Mouse (Mus musculus): ENCODE results near the gene Trim63.
"Not testable (repeated sequence)": the region's sequence is repeated elsewhere in the genome, so short reads cannot be mapped to it uniquely, and the experiment has no call there.

Trim63 gene

DNA sequence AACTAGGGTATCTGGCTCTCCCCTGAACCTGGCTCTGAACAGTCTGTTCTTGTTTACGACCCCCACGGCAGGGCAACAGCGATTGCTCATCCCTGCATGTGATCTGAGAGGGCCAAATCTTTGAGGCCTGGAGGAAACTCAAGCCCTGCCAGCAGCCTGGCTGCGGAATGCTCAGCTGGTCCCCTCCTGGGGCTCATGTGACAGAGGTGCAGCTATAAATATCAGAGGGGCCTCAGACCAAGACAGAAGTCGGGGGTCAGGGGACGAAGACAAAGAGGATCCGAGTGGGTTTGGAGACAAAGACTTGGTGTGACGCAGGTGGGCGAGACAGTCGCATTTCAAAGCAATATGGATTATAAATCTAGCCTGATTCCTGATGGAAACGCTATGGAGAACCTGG lies at the start of gene Trim63:
Trim63 (plus strand) TSS at position 245 of the 400 bp plus-strand sequence.
- DNase-seq (ENCODE audit: inconsistent age in 2 of 2, low spot score in 1 of 2): no peak

DNA sequence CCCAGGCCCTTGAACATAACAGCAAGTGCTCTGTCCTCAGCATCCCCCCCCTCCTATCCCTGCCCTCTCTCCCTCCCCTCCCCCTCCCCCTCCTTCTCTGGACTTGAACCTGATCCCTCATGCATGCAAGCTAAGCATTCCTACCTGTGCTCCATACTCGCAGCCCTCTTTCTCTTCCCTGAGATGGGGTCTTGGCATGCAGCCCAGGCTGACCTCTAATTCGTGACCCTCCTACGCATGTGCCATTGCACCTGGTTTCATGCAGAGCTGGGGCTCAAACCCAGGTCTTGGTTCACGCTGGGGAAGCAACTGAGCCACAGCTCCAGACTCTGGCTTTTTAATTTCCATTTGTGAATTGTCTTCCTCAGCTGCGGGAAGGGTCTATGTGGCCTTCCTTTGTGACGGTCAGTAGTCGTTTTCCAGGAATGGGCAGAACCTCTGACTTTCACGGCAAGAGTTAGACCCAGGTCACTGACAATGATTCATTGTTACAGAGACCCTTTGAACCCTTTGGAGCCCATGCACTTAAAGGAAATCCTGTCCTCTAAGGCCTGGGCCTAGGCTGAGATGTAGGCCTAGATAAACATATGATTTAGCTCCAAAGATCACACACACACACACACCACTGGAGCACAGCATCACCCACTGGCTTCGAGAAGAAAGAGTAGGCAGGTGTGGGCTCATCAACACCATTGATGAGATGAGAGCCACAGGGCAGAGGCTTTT lies 48.9 kb upstream of the Trim63 start:
- peak in 1 of 2 experiments; percentile 46 for DNase-seq (ENCODE audit: inconsistent age in 2 of 2, low spot score in 1 of 2)

DNA sequence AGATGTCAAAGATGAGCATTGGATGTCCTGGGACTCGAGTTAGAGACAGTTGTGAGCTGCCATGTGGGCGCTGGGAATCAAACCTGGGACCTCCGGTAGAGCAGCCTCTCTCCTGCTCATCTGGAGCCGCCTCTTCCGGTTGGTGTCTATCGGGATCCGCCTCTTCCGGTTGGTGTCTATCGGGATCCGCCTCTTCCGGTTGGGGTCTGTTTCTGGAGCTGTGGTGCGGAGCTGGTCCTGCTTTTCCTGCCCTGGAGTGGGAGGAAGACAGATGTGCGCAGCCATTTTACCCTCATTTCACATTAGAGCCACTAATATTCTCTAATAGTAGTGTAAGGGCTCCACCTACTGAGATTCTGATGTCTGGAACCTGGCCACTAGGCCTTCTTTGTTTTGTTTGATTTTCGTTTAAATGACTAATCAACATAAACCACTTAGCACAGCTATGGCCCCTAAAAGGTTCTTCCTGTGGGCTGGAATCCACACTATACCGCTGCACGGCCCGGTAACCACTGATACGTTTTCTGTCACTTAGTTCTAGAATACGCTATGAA lies 46.7 kb upstream of the Trim63 start:
- DNase-seq (ENCODE audit: inconsistent age in 2 of 2, low spot score in 1 of 2): no peak

DNA sequence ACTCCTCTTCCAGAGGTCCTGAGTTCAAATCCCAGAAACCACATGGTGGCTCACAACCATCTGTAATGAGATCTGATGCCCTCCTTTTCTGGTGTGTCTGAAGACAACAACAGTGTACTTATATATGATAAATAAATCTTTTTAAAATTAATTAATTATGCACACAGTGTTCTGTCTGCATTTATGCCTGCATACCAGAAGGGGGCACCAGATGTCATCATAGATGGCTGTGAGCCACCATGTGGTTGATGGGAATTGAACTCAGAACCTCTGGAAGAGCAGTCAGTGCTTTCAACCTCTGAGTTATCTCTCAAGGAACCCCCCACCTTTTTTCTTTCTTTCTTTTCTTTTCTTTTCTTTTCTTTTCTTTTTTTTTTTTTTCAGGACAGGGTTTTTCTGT lies 45.3 kb upstream of the Trim63 start:
- not testable (repeated sequence) for DNase-seq (ENCODE audit: inconsistent age in 2 of 2, low spot score in 1 of 2)

DNA sequence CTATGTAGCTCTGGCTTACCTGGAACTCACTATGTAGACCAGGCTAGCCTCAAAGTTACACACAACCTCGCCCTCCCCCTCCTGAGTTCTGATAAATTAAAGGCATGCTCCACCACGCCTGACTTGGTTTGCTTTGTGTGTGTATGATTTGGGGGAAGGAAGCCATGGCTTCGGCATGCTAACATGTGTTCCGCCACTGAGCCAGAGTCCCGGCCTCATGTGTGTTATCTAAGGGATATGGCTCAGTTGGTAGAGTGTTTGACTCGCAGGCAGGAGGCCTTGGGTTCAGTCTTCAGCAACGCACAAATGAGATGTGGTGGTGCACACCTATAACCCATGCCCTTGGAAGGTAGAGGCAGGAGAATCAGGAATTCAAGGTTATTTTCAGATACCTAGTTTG lies 42.9 kb upstream of the Trim63 start:
- DNase-seq (ENCODE audit: inconsistent age in 2 of 2, low spot score in 1 of 2): no peak

DNA sequence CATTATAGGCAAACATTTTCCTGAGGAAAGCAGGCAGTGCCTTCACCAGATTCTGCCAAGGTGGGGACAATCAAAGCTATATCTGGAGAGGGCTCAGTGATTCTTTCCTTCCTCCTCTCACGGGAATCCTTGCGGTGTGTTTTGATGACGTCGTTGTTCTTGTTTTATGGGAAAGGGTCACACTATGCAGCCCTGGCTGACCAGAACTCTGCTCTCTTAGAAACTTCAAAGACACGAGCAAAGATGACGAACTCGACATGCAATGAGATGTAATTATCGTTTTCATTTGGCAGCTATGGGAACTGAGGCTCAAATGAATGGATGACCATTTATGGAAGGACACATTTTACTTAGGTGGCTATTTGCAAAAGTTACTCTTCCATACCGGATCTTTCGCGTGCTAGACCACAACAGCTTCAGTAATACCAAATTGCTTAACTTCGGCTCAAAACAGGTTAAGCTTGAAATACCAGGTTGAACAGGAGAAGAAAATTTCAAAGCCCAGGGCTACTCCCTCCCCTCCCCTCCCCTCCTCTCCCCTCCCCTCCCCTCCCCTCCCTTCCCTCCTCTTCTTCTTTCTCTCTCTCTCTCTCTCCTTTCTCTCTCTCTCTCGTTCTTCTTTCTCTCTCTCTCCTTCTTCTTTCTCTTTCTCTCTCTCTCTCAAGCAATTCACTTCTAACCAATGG lies 42.0 kb upstream of the Trim63 start:
- DNase-seq (ENCODE audit: inconsistent age in 2 of 2, low spot score in 1 of 2): peak in 1 of 2 experiments; percentile 45

DNA sequence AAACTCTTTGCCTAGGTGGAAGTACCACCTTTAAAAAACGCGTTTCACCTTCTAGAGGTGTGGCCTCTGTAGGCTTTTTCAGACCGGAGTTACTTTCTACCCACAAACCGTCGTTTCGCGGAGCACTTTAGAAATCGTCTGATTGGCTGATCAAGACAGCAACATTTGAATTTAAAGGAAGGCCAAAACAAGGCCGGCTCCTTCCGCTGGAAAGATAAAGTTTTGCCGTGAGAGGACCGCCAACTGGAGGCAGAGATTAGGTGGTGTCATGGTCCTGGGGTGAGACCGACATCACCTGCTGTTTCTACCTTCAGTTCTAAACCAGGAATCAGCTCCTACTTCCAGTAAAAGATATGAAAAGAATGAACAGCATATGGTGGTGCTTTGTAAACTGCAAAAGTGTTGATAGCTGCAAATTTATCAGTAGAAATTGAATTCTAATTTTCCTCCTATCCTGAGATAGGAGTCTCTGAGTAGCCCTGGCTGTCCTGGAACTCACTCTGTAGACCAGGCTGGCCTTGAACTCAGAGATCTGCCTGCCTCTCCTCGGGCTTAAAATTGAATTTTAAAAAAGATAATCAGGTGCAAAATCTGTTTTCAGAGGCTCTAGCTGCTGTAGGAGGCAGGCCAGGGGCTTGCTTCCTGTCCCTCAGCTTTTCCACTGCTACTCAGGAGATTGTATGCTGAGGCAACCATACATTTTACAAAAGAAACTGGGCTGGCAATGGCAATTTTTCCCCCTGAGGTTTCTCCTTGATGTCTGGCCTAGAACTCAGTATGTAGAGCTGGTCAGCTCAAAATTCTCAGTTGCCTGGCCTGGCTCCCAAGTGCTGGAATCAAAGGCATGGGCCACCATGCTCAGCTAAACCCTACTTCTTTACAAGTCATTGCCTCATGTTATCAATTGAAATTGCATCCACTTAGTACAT lies 41.2 kb upstream of the Trim63 start:
- peak; percentile 38 to 74 for DNase-seq (ENCODE audit: inconsistent age in 2 of 2, low spot score in 1 of 2)

DNA sequence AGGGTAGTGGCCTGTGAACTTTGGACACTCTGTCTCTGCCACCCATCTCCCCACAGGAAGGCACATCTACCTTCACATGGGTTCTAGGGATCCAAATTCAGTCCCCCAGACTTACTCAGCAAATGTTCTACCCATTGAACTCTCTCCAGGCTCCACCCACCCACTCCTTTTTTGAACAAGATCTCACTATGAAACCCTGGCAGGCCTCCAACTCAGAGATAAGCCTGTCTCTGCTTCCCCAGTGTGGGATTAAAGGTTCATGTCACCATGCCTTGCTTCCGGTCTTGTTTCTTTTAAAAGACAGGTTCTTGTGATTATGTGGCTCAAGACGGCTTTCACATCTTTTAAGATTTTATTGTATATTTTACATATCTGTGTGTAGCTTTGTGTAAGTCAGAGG lies 30.0 kb upstream of the Trim63 start:
- DNase-seq (ENCODE audit: inconsistent age in 2 of 2, low spot score in 1 of 2): no peak

DNA sequence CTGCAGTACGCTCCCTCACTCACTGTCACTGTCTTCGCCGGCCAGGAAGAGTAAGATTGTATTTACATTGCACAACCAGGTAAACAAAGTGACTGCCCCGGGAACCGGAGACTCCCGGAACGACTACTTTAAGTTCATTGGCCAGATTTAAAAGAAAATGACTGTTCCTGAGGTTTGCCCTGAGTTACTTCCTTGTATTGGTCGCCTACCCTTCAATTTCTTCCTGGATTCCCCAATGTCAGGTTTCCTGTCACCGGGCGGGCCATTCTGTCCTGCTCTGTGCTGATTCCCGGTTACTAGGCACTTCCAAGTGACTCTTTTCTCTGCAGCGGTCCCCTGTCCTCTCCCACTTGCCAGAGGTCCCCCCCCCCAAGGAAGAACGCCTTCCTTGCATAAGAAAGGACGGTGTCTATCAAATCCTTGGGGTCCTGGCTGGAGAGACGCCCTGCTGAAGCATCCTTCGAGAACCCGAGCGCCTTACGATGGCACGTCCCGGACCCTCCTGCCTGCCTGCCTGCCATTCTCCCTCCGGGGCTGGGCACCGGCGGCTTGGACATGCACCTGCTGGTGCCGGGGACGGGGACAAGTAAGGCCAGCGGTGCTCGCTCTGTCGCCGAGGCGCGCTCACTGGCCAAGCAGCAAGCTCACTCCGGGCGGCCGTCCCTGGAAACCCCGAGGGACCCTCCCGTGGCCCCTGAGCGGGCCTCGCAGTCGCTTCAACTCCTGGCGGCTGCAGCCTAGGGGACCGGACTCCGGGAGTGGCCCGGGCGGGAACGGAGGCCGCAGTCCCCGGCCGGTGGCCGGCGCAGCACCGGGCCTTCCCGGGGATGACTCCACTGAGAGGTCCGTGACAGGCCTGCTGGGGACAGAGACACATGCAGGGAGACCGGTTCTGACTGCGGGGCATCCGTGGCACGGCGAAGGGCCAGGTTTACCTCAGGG lies 28.4 kb upstream of the Trim63 start:
- DNase-seq (ENCODE audit: inconsistent age in 2 of 2, low spot score in 1 of 2): no peak

DNA sequence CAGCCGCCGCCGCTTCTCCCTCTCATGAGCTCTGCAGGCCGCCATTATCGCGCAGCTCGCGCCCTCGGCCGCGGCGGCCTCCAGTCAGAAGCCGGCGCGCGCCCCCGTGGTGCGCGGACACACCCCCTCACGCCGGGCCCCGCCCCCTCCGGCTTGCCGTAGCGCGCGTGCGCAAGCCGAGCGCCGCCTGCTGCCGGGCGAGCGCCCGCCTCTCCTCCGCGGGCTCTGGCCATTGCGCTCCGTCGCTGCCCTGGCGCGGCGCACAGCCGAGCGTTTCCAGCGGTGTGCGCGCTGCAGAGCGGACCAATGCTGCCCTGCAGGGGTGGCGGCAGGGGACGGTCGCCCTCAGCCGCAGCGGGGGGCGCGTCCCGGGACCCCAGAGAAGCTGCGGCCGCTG lies 27.8 kb upstream of the Trim63 start:
- peak; percentile 98 to 99 for DNase-seq (ENCODE audit: inconsistent age in 2 of 2, low spot score in 1 of 2)

DNA sequence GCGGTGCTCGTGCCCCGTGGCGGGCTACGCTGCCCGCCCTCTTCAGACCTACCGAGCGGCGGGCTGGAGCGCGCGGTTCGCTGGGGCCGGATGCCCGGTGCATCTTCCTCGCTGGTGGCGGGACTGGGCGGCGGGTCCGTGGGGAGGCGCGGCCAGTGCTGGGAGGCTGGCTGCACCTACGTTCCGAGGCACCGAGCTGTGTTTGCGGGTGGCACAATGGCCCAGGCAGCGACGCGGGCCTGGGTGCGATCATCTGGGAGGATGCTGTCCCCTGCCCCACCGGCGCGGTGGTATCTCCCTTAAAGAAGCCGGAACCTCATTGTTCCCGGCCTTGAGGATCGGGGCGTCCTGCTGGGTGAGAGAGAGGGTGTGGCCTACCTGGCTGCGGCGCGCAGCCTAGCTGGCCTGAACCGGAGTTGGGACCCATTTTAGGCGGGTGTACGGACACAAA lies 27.3 kb upstream of the Trim63 start, which contains the start of gene Pdik1l:
Pdik1l (minus strand) TSS at position 321 of the 451 bp plus-strand sequence.
- DNase-seq (ENCODE audit: inconsistent age in 2 of 2, low spot score in 1 of 2): peak; percentile 82 to 93

DNA sequence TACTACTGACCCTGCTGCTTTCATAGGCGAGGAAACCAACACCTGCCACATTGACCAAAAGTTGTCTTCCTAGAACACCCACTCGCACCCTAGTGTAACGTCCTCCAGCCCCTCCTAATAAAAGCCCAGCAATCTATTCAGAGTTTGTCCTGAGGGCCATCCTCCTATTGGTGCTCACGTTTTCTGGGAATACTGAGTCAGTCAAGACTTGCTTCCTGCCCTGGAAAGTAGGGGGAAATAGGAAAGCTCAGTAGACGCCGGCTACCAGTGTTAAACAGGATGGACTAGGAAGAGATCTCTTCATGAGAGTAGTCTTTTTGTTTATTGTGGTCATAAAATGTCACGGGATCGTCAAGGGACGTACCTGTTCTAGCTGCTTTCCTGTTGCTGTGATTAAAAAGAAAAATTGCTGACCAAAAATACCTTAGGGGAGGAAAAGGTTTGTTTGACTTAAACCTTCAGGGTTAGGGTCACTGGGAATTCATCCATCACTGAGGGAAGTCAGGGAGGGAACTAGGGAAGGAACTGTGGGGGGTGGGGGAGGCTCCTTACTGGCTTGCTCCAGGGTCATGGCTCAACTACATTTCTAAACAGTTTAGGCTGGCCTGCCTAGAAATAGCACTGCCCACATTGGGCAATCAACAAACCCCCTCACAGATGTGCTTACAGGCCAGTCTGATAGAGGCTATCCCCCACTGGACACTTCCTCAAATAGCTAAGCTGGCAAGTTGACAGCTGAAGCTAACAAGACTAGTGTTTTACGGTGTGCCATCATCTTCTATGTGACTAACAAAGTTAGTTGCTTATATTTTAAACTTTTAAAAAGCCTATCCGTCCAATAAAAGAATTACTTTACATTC lies 26.3 kb upstream of the Trim63 start:
- DNase-seq (ENCODE audit: inconsistent age in 2 of 2, low spot score in 1 of 2): peak in 1 of 2 experiments; percentile 64

DNA sequence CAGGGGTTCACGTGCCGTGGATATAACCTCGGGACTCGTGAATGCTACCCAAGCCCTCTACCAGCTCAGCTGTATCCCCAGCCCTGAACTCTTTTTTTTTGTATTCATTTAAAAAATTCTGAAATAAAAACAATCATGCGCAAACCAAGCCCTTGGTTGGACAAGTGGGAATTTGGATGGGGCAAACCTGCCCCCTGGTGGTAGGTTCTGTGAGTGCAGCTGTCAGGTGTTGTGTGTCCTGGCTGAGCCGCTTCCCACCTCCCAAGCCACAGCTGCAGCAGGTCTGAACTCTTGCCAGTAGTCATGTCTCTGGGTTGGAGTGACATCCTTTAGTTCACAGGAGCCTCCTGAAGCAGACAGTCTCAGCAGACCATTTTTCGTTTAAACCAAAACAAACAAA lies 22.9 kb upstream of the Trim63 start:
- peak; percentile 62 to 89 for DNase-seq (ENCODE audit: inconsistent age in 2 of 2, low spot score in 1 of 2)

DNA sequence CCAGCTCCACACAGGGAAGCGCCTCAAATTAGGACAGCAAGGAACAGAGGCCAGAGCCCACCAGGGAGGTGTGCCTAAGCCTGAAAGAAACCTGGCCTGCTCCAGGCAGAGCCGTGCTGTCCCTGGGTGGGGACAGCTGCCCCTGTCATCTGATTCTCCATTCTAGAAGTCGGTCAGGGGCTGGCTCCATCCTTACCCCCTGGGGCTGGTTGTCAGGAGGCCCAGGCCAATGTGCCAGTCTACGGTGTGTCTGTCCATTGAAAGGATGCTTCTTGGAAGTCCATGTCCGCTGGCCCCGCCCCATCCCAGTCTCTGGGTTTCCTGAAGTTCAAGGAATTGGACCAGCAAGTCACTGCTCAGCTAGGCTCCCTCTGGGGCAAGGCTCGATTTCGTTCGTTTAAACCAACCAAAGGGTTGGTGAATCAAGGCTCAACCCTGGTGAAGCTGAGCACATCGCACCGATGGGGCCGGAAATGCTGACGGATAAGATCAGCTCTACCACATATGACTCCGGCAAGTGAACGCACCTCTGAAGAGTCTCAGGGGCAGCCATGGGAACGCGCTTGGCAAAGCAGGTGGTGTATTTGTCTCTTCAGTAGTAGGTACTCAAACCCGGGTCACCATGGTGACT lies 21.7 kb upstream of the Trim63 start:
- DNase-seq (ENCODE audit: inconsistent age in 2 of 2, low spot score in 1 of 2): no peak

DNA sequence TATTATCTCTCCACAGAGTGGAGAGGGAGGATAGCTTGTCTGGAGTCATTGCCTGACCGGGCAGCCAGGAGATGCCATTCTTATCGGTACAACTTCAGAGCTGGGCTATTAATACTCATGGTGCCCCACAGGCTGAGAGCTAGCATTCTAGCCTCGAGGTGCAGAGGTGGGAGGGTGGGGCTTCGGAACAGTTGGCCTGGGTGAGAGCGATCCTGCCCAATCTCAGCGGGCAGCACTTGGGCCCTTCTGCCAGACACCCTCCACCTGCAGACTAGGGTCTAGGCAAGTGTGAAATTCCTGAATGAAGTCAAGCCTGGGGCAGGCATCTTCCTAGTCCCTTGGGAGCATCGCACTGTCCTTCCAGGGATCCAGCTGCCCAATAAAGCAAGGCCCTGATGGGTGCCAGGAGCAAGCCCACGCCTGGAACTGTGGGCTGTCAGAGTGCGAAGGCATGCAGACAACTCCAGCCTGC lies 21.2 kb upstream of the Trim63 start:
- DNase-seq (ENCODE audit: inconsistent age in 2 of 2, low spot score in 1 of 2): no peak

DNA sequence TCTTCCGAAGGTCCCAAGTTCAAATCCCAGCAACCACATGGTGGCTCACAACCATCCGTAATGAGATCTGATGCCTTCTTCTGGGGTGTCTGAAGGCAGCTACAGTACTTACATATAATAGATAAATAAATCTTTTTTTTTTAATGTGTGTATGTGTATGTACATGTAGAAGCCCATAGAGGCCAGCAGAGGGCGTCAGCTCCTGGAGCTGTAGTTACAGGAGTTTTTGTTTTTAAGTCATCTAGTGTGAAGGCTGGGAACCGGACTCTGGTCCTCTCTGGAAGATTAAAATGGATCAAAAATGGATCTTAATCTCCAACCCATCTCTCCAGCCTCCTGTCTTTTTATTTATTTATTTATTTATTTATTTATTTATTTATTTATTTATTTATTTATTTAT lies 18.8 kb upstream of the Trim63 start:
- DNase-seq (ENCODE audit: inconsistent age in 2 of 2, low spot score in 1 of 2): not testable (repeated sequence)

DNA sequence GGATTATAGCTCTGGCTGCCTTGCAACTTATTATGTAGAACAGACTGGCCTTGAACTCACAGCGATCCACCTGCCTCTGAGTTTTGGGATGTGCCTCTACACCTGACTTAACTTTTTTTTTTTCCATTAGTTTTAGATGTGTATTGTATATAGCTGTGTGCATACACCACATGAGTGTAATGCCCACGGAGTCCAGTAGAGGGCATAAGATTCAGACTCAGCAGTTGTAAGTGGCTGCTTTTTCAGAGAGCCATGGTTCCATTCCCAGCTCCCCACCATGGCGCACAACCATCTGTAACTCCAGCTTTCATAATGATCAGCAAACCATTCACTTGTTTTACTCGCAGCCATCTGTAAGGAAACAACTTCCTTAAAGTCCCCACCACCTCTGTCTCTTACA lies 18.4 kb upstream of the Trim63 start:
- no peak for DNase-seq (ENCODE audit: inconsistent age in 2 of 2, low spot score in 1 of 2)

DNA sequence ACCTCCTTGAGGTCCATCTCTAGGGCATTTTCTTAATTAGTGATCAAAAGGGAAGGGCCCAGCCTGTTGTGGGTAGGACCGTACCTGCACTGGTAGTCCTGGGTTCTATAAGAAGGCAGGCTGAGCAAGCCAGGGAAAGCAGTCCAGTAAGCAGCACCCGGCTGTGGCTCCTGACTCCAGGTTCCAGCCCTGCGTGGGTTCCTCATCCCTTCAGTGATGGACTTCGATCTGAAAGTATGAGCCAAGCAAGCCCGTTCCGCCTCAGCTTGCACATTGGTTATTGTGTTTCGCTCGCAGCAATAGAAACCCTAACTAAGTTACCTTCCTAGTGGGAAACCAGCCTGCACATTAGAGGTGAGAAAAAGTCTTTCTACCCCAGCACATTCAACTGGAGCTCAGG lies 17.6 kb upstream of the Trim63 start:
- DNase-seq (ENCODE audit: inconsistent age in 2 of 2, low spot score in 1 of 2): no peak
